Mouse (Mus musculus): ENCODE data around the gene Emc6. TPM values are rescaled to one million over a fixed set of nuclear protein-coding genes. Genes with fewer than 3 reads are reported as not detected.

Gene Emc6
- total and polyA plus RNA-seq, 3 experiments = 179 to 211 TPM; not detected in 1

DNA sequence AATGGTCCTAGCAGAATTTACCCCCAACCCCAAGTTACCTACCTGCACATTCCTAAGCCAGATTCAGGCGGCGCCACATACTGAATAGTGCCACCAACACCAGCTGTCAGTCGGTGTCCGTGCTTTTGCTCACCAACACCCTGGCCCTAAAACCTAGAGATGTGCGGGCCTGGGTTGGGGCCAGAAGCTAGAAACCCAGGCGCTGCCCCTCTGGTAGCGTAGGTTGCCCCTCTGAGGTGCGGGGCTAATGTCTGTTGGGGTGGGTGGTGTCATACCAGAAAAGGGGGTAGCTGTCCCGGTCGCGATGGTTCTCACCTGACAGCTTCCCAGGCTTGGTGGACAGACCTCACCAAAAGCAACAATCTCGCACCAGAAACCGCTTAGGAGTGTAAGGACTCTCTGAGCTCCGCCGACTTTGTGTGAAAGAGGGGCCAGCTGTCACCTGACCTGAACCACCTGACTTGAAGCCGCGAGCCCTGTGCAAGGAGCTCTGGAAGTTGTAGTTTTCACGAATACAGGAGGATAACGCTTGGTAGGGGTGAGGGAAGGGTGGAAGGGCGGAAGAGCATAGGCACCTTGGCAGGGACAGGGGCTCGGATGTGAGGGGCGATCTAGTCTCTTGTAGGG, 21.9 kb upstream of the Emc6 start, which contains the start of gene Ctns (continued):
- TF ChIP-seq MXI1 (IDR thresholded peaks at IDR 0.05; ENCODE audit: low read depth, low read length) = peak; percentile 71; the same call in 1 of the 2 replicates
- no peak for TF ChIP-seq JUND (IDR thresholded peaks at IDR 0.05; ENCODE audit: low read depth, low read length)
- TF ChIP-seq POLR2A (IDR thresholded peaks at IDR 0.05; ENCODE audit: control insufficient read depth in 1 of 2, insufficient read depth in 1 of 2, low read depth in 1 of 2, low read length in 2 of 2, poor library complexity in 1 of 2) = peak; percentile 17 to 45; a peak in 1 of 4 replicates
- TF ChIP-seq BHLHE40 (IDR thresholded peaks at IDR 0.05; ENCODE audit: borderline replicate concordance, low read depth, low read length) = no peak

DNA sequence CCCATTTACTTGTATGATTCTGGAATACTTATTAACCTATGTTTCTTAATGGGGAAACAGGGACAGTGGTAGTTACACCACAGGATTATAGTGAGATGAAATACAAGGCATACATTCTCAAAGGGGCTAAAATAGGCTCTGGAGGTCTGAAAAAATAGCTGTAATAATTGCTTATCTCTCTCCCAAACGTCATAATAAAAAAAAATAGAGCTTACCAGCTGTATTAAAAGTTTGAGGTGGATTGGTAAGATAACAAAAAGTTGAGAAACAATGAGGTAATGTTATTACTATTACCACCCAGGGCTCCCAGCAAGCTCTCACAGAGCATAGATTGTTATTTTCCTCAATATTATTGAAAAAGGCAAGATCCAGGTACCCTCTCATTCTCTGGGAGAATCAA, 21.4 kb upstream of the Emc6 start:
- Histone ChIP-seq H3K27ac (ENCODE audit: control insufficient read depth, low read depth, low read length) (no peak overlapping the region), H3K9ac (ENCODE audit: control insufficient read depth, low read depth, low read length, poor library complexity, severe bottlenecking) (peak overlapping the region; percentile 63), H3K4me3 (ENCODE audit: control insufficient read depth in 1 of 2, insufficient read depth in 1 of 2, low read depth in 2 of 2, low read length in 2 of 2) (peak overlapping the region; percentile 66 to 86), H3K79me2 (ENCODE audit: control insufficient read depth, insufficient read depth, low read length, poor library complexity) (no peaks in the 10 kb centered on the region; the same call in 1 of the 2 replicates), H3K9me3 (replicated peaks; ENCODE audit: insufficient read depth, low read length) (no peaks in the 10 kb centered on the region), H3K27me3 (ENCODE audit: control insufficient read depth in 1 of 2, insufficient read depth in 2 of 2, low read length in 2 of 2) (no peaks in the 10 kb centered on the region), H3K36me3 (ENCODE audit: control insufficient read depth in 1 of 2, insufficient read depth in 2 of 2, low read length in 2 of 2) (peaks cover 0 to 3% of the 10 kb centered on the region in 2 experiments; a peak in 1 of 4 replicates), H3K4me1 (ENCODE audit: control insufficient read depth in 1 of 2, insufficient read depth in 2 of 2, low read length in 2 of 2) (0 out of 4 replicates have a peak, but pooled peaks cover 0 to 2% of the 10 kb centered on the region in 2 experiments)
- DNase-seq (ENCODE audit: low read depth, low spot score) = no peak
- peak; percentile 92 for TF ChIP-seq ETS1 (IDR thresholded peaks at IDR 0.05; ENCODE audit: low read depth, low read length)
- no peak for TF ChIP-seq POLR2AphosphoS5 (IDR thresholded peaks at IDR 0.05; ENCODE audit: borderline replicate concordance, low read depth, low read length)
- TF ChIP-seq MAZ (IDR thresholded peaks at IDR 0.05; ENCODE audit: low read depth, low read length) = no peak
- peak; percentile 47; the same call in 1 of the 2 replicates for TF ChIP-seq GATA1 (IDR thresholded peaks at IDR 0.05; ENCODE audit: low read depth, low read length)
- 0 out of 2 replicates have a peak, but pooled peaks have one; percentile 46 for TF ChIP-seq ZNF384 (IDR thresholded peaks at IDR 0.05; ENCODE audit: low read depth, low read length)

DNA sequence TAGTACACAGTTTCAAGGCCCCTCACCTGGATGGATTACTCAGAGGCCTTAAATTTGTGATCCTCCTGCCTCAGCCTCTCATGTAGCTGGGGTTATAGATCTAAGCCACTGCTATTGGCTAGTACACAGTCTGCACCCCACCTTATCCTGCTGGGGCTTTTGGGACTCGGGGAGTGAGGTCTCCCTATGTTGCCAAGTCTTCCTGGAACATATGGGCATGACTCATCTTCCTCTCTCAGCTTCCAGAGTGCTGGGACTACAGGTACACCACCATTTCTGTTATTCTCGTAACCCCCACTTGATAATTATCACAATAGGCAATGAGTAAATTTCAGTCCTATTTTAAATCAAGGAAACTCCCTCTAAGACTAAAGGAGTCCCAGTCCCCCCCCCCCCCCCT, 17.6 kb upstream of the Emc6 start:
- H3K36me3 ChIP-seq (ENCODE audit: control insufficient read depth in 1 of 2, insufficient read depth in 2 of 2, low read length in 2 of 2) = no peaks in the 10 kb centered on the region

More for the DNA sequence above, 17.6 kb upstream of the Emc6 start:
- Histone ChIP-seq H3K9me3 (replicated peaks; ENCODE audit: insufficient read depth, low read length) (no peaks in the 10 kb centered on the region), H3K79me2 (ENCODE audit: control insufficient read depth, insufficient read depth, low read length, poor library complexity) (no peaks in the 10 kb centered on the region; the same call in 1 of the 2 replicates), H3K27ac (ENCODE audit: control insufficient read depth, low read depth, low read length) (no peak overlapping the region), H3K4me1 (ENCODE audit: control insufficient read depth in 1 of 2, insufficient read depth in 2 of 2, low read length in 2 of 2) (0 out of 4 replicates have a peak, but pooled peaks cover 0 to 2% of the 10 kb centered on the region in 2 experiments), H3K4me3 (ENCODE audit: control insufficient read depth in 1 of 2, insufficient read depth in 1 of 2, low read depth in 2 of 2, low read length in 2 of 2) (no peak overlapping the region), H3K27me3 (ENCODE audit: control insufficient read depth in 1 of 2, insufficient read depth in 2 of 2, low read length in 2 of 2) (no peaks in the 10 kb centered on the region), H3K9ac (ENCODE audit: control insufficient read depth, low read depth, low read length, poor library complexity, severe bottlenecking) (no peak overlapping the region)
- no peak for TF ChIP-seq E2F4 (IDR thresholded peaks at IDR 0.05; ENCODE audit: borderline replicate concordance, low read depth, low read length)
- TF ChIP-seq RAD21 (IDR thresholded peaks at IDR 0.05; ENCODE audit: low read depth, low read length) = no peak
- TF ChIP-seq CHD2 (IDR thresholded peaks at IDR 0.05; ENCODE audit: low read length) = no peak
- no peak for TF ChIP-seq USF1 (IDR thresholded peaks at IDR 0.05; ENCODE audit: low read depth, low read length)
- no peak for TF ChIP-seq POLR2AphosphoS2 (IDR thresholded peaks at IDR 0.05; ENCODE audit: low read length)
- TF ChIP-seq USF2 (IDR thresholded peaks at IDR 0.05; ENCODE audit: borderline replicate concordance in 1 of 2, insufficient read depth in 1 of 2, low read depth in 1 of 2, low read length in 2 of 2) = no peak
- no peak for TF ChIP-seq POLR2A (IDR thresholded peaks at IDR 0.05; ENCODE audit: control insufficient read depth in 1 of 2, insufficient read depth in 1 of 2, low read depth in 1 of 2, low read length in 2 of 2, poor library complexity in 1 of 2)
- no peak for TF ChIP-seq ETS1 (IDR thresholded peaks at IDR 0.05; ENCODE audit: low read depth, low read length)
- no peak for TF ChIP-seq RCOR1 (IDR thresholded peaks at IDR 0.05; ENCODE audit: low read depth, low read length)
- no peak for TF ChIP-seq BHLHE40 (IDR thresholded peaks at IDR 0.05; ENCODE audit: borderline replicate concordance, low read depth, low read length)
- no peak for TF ChIP-seq CTCF (IDR thresholded peaks at IDR 0.05 in 2 of 3, conservative IDR thresholded peaks at IDR 0.05 in 1 of 3; ENCODE audit: control insufficient read depth in 1 of 3, insufficient read depth in 1 of 3, low read depth in 2 of 3, low read length in 3 of 3, poor library complexity in 1 of 3, severe bottlenecking in 1 of 3)
- no peak for TF ChIP-seq GABPA (IDR thresholded peaks at IDR 0.05; ENCODE audit: low read depth, low read length)
- no peak for TF ChIP-seq KAT2A (conservative IDR thresholded peaks at IDR 0.05; ENCODE audit: low read depth, low read length)
- TF ChIP-seq TCF12 (IDR thresholded peaks at IDR 0.05; ENCODE audit: low read depth, low read length) = no peak
- no peak for TF ChIP-seq ZMIZ1 (IDR thresholded peaks at IDR 0.05; ENCODE audit: low read depth, low read length)
- no peak for TF ChIP-seq MAFK (IDR thresholded peaks at IDR 0.05; ENCODE audit: borderline replicate concordance, low read depth, low read length)
- no peak for TF ChIP-seq TAL1 (IDR thresholded peaks at IDR 0.05; ENCODE audit: low read length)
- TF ChIP-seq NELFE (IDR thresholded peaks at IDR 0.05; ENCODE audit: low read depth, low read length) = no peak
- DNase-seq (ENCODE audit: low read depth, low spot score) = no peak

Measured in MEL (cell line).